Mouse (Mus musculus): ENCODE measurements at regions not wholly inside any gene's neighbourhood (a gene's known extent, or its start where the extent isn't known, plus 50 kb on each side); places are given as distances from the start of the nearest gene placed in this dataset. TPM values are rescaled to one million over a fixed set of nuclear protein-coding genes. Genes with fewer than 3 reads are reported as not detected.

DNA sequence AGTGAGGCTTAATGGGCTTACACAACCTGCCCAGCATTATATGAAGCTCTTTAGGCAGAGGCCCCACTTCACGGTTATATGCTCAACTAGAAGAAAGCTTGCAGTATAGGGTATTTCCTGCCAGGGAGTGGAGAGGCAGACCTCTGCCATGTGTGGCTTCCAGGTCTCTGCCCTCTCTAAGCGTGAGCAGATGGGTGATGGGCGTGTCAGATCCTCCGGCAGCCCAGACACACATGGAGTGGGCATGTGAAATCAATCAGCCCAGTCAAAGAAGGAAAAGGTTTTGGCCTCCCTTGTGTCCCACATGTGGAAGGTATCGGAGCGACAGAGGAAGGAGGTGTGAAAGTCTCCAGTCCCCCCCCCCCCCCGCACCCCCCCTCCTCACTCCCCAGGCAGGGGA is 102.3 kb upstream of the Runx1 start:
- DNase-seq (ENCODE audit: low spot score), result no peak

GRCm38 (mm10) chr16:92927662-92928061 is 101.7 kb upstream of the Runx1 start:
- no peak for DNase-seq (ENCODE audit: low spot score)

DNA sequence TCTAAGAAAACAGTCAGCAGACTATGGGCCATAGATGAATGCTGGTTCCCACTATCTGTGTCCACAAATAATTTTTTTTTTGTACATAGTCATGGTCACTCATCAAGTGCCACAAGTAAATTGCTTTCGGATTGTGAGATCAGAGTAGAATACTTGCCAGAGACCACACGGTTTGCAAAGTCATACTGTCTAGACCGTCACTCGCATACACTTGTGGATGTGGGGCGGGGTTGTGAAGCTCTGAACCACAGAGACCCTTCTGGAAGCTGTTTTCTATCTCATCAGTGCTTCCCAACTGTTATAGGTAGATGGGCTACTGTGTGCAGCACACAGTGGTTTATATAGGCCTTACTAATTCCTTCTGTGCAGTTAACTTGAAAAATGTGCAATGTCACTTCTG is 100.9 kb upstream of the Runx1 start:
- no peak for DNase-seq (ENCODE audit: low spot score)

- no peak for DNase-seq (ENCODE audit: low spot score)
Observed at GRCm38 (mm10) chr16:92920947-92921346, 95.0 kb upstream of the Runx1 start.

DNA sequence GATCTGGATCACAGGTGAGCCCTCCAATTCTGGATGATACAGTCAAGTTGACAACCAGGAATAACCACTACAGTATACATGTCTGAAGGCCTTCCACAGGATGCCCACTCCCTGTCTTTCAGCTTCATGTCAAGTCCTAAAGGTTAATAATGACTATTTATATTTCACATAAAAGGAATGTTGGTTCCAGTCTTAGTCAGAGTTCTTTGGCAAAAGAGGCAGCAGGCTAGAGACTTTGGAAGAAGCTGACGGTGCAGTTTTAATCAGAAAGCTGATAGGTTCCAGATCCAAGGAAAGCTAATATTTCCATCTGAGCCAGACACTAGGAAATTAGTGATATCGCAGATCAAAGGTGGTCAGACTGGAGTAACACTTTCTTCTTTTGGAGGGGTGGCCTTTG is 91.4 kb upstream of the Runx1 start:
- DNase-seq (ENCODE audit: low spot score), result no peak

DNA sequence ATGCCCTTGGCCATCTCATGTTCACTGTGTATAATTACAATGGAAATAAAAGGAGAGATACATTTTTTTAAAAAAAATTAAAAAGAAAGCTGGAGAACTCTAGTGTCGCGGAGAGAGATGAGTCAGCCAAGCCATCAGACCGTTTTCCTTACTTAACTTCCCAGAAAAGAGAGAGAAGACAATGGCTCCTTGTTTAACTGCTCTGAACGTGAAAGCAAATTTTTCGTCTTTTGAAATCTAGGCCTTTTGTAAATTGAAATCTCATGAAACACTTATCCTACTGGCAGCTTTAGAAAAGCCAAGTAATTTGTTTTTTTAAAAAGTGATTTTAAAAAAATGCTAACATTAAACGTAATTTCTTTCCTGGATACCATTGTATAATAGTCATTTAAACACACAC is 89.7 kb upstream of the Runx1 start:
- DNase-seq (ENCODE audit: low spot score), result no peak

GRCm38 (mm10) chr16:92906873-92907272 is 80.9 kb upstream of the Runx1 start:
- no peak for DNase-seq (ENCODE audit: low spot score)

- no peak for DNase-seq (ENCODE audit: low spot score)
Observed at GRCm38 (mm10) chr16:92905626-92906025, 79.7 kb upstream of the Runx1 start.

GRCm38 (mm10) chr16:92903892-92904473 is 78.0 kb upstream of the Runx1 start:
- DNase-seq (ENCODE audit: low spot score), result no peak

GRCm38 (mm10) chr16:92903486-92903885 is 77.5 kb upstream of the Runx1 start:
- DNase-seq (ENCODE audit: low spot score), result no peak

GRCm38 (mm10) chr16:92899704-92900103 is 73.8 kb upstream of the Runx1 start:
- DNase-seq (ENCODE audit: low spot score), result no peak

- DNase-seq (ENCODE audit: low spot score), result no peak
Observed at GRCm38 (mm10) chr16:92891741-92892140, 65.8 kb upstream of the Runx1 start.

GRCm38 (mm10) chr16:92890713-92891112 is 64.8 kb upstream of the Runx1 start:
- no peak for DNase-seq (ENCODE audit: low spot score)

GRCm38 (mm10) chr16:92889537-92889936 is 63.6 kb upstream of the Runx1 start:
- no peak for DNase-seq (ENCODE audit: low spot score)

DNA sequence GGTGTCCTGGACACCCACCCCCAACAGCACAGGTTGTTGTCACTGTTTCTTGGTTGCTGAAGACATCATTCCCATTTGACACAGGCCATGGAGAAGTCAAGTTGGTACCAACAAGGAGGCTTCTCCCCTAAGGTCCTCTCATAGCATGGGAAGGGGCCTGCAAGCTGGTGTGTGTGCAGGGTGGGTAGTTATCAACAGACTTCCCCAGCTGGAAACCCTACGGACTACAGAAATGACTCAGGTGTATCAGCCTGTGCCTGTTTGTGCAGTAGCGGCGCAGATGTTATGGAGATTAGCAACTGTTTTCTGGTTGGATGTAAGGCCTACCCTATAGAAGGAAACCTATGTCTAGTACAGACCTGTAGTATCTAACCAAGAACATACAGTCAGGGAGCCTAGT is 60.3 kb upstream of the Runx1 start:
- no peak for DNase-seq (ENCODE audit: low spot score)

- DNase-seq (ENCODE audit: low spot score), result no peak
Observed at GRCm38 (mm10) chr16:92883821-92884272, 57.9 kb upstream of the Runx1 start.

DNA sequence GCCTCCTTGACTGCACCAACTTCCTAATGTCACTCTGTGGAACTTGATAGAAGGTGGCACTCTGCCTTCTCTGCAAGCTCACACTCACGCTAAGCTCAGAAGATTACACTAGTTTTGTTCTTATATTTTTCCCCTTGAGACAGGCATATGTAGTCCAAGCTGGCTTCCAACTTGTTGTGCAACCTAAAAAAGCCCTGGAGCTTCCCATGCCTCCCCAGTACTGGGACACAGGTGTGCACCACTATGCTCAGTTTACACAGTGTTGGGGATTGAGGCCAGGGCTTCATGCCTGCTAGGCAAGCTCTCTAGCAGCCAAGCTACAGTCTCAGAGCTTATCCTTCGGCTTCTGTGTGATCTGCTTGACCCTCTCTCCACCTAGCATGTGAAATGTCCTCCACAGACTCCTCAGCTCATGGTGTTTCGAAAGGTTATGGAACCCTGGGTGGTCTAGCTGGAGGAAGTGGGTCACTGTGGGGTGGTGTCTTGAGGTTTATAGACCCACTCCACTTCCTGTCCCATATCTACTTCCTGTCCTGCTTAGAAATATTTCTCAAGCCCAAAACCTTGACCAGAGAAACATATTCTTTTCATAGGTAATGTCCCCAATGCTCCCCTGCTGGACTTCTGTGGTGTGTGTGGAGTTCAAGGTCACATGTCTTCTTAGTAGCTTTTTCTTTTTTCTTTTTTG is 54.6 kb upstream of the Runx1 start:
- DNase-seq (ENCODE audit: low spot score), result no peak

- no peak for DNase-seq (ENCODE audit: low spot score)
Observed at GRCm38 (mm10) chr16:92878081-92878480, 52.1 kb upstream of the Runx1 start.

Small RNA genes in the stretch of these regions (microRNA-seq; reads per million reads assigned to microRNA genes)
- gene Gm28003, result not detected
- not detected for gene Mir802

Data from heart, adult 8-10 months (tissue).